Mouse (Mus musculus): ENCODE data around the gene Polr3a.

Polr3a gene

DNA sequence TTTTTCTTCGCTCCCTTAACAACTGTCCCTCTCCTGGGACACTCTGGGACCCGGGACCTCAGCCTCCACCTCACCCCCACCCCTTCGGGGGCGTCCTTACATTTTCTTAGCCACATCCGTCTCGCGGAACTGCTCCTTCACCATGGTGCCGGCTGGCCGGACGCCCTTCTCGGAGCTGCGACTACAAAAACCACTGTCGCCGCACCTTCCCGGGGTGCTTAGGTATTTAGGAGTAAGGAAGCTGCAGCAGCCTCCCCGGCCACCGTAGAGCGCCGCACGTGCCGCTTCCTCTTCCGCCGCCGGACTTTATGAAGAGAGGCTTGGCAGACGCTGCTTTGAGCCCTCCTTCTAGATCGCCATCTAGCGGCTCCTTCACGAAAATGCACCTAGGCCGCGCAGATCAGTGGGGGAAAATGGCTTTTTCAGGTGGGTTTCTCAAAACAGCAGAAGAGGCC lies at the start of gene Polr3a, which contains the start of gene Rps24:
Gene Polr3a (minus strand): TSS at position 286 of the 455 bp plus-strand sequence.
Gene Rps24 (plus strand): TSS at position 353 of the 455 bp plus-strand sequence.
- in situ Hi-C loops (cut with MboI; ENCODE audit: low sequenced_read_pairs), result no loop called here

DNA sequence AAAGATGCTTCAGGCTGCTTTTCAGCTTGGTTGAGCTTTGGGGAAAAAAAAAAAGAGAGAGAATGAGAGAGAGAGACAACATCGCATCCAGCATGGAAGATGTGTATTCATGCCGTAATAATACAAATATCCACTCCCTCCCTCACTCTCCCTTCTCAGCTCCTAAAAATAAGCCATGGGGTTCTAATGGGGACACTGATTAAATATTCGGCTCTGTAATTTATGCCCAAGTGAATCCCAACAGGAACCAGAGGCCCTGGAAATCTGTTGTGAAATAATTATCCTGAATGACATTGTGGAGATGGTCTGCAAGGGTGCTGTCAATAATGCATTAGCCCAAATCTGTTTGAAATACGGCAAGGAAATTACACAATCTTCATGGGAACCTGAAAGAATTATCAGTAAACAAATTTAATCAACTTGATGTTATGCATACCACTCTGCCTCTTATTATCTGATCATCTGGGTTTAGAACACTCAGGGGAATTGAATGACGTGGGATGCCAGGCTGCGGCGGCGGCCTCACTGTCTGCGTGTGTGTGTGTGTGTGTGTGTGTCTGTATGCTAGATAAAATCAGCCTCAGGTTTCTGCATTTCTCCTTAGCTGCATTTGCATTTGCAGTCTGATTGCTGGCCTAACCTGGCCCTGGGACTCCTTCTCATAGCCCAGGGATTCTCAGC lies 48.1 kb upstream of the Polr3a start:
- in situ Hi-C loops (cut with MboI; ENCODE audit: low sequenced_read_pairs), result no loop called here

DNA sequence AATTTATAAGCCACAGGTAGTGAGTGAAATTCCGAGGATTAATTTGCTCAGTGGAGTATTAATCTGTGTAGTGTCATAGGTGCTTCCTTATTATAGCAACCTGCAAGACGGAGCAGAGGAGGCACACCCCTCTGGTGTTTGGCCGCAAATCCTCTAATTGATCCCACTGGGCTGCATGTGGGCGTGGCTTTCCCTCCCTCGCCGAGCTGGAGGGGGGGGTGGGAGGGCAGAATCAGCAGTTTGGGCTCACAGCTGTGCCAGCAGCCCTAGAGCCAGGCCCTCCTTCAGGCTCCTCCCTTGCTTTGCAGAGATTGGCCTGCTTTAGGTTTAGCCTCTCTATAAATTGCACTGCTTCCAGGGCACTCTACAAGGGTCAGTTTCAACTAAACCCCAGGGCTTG lies 43.4 kb upstream of the Polr3a start:
- in situ Hi-C loops (cut with MboI; ENCODE audit: low sequenced_read_pairs), result no loop called here

DNA sequence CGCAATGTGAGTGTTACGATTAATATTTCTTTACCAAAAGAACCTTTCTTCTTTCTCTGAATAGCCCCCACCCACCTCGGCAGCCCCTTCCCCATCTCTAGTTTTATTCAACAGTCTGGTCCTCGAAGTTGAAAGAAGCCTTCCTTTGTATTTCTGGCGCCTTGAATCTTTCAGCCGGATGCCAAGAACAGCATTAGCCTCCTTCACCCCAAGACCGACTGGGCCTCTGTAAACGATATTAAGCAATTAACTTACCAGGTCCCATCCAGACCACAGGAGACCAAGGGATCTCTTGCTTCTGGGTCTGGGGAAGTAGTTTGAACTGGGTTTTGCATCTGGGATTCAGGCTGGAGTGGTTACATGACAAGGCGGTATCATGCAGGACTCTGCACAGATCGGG lies 39.6 kb upstream of the Polr3a start:
- in situ Hi-C loops (cut with MboI; ENCODE audit: low sequenced_read_pairs), result no loop called here

DNA sequence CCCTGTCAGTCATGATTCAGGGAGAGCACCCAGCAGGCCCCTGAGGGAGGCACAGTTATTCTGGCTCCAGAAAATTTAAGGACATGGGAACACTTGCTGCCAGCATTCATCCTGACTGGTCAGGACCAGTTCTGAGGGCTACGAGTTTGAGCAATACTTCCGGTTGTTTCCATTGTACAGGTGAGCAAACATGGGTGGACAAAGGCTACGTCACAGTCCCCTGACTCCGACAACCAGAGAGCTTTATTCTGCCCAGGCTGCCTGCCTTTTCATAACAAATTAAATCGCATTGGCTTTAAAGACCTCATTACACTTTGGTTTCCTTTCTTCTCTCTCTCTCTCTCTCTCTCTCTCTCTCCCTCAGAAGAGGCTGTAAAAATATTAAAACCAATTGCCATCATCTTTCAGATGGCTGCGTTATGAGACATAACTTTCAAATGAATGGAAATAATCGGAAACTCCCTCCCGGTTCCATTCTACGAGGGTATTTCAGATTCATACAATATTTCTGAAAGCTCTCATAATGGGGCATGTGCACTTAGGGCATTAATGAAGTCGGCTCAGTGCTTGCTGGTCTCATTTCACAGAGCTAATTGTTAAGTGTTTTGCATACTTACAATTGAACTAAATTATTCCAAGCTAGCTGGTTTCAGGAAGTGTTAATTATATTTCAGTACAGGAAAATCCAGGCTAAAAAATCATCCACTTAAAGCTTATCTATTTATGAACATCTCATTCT lies 39.0 kb upstream of the Polr3a start:
- in situ Hi-C loops (cut with MboI; ENCODE audit: low sequenced_read_pairs), result no loop called here

DNA sequence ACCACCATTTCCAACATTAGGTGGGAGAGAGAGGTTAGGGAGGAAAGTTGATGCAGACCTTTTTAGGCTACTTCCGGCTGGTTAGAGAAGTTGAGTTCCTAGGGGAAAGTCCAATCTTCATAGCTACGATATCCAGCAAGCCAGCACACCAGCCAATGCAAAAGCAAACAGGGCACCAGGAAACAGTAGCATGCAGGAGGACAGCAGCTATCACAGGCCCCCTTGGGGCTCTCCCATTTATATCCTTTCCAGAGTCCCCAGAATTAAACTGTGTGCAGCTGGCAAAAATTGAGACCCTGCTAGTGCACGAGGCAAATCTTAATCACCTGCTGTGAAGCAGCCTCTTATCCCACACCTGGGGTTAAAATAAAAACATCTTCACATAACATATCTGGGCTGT lies 38.3 kb upstream of the Polr3a start:
- in situ Hi-C loops (cut with MboI; ENCODE audit: low sequenced_read_pairs), result no loop called here

DNA sequence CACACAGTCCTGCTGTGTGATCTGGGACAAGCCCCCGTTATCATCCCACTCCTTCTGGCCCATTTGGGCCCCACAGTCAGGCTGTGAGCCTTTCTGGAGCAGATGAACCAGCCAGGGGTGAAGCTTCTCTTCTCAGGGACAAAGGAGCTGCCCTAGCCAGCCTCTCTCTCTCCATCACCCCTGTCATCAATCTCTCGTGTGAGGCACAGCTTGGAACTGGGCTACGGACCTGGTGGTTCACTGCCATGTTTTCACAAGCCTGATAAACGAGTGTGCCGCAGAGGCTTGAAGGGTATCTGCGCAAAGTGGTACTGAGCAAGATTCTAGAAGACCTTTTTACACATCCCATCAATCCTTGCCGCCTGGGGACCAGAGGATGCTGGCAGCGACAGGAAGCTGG lies 34.7 kb upstream of the Polr3a start:
- in situ Hi-C loops (cut with MboI; ENCODE audit: low sequenced_read_pairs), result no loop called here

DNA sequence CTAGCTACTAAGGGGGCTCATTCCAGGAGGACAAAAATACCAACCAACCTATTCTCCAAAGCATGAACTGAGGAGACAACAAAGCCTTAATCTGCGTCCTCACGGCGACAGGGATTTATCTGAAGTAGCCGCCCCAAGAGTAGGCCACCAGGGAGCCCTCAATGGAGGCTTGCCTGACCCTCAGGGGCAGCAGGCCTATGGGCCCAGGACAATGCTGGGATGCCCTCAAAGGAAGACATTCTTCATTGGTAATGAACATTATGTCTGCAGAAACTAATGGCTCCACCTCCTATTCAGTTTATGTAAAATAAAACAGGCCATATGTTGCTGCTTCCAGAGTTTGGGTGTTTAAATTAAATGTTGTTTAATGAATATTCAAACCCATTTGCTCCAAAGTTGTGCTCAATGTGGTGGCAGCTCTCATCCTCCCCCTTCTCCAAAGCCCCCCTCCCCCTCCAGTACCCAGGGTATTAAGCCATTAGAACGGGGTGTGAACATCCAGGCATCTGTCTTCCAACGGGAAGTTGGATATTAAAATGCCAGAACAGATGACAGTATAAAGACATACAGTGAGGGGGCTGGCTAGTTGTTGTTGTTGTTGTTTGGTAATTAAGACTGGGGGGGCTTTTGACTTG lies 25.8 kb upstream of the Polr3a start:
- in situ Hi-C loops (cut with MboI; ENCODE audit: low sequenced_read_pairs), result no loop called here

DNA sequence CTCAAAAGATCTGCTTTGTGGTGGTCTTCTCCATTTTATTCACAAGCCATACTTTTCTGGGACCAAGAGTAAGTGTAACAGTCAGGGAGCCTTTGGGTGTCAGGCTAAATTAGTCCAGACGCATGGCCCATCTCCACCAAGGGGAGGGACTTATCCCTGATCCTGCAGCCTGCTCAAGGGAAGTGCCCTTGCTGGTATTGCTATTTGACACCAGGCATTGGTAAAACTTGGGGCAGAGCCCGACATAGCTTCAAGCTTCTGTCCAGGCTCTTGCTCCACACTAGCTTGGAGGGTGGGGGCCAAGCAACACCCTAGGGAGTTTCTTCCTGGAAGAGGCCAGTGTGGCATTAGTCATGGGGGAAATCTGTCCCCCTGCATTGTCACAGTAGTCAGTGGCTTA lies 23.8 kb upstream of the Polr3a start:
- in situ Hi-C loops (cut with MboI; ENCODE audit: low sequenced_read_pairs), result no loop called here

DNA sequence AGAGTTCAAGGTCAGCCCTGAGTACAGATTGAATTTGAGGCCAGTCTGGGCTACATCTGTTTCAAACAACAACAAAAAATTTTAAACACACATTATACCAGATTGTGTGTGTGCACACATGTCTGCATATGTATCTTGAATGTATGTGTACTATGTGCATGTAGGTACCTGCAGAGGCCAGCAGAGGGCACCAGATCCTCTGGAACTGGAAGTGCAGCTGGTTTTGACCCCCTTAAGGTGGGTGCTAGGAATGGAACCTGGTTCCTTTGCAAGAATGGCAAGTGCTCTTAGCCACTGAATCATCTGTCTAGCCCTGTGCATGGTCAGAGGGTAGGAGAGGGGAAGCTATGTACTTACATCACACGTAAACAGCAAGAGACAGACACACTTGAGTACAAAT lies 23.4 kb upstream of the Polr3a start:
- in situ Hi-C loops (cut with MboI; ENCODE audit: low sequenced_read_pairs), result no loop called here

DNA sequence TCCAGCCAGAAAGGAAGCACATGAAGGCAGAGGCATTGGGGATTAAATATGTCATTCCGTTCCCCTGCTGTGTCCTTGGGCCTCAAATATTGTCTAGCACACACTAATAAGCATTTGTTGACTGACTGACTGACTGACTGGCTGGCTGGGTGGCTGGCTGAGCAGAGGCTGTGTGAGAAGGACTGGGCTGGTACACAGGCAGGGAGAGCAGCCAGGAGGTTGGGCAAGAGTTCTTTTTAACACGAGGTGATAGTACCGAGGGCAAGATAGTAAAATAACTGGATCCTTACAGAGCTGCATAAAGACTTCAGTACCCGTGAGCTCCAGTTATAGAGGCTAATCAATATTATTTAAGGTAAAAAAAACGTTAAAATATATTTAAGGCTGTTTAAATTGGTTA lies 22.7 kb upstream of the Polr3a start:
- in situ Hi-C loops (cut with MboI; ENCODE audit: low sequenced_read_pairs), result no loop called here

DNA sequence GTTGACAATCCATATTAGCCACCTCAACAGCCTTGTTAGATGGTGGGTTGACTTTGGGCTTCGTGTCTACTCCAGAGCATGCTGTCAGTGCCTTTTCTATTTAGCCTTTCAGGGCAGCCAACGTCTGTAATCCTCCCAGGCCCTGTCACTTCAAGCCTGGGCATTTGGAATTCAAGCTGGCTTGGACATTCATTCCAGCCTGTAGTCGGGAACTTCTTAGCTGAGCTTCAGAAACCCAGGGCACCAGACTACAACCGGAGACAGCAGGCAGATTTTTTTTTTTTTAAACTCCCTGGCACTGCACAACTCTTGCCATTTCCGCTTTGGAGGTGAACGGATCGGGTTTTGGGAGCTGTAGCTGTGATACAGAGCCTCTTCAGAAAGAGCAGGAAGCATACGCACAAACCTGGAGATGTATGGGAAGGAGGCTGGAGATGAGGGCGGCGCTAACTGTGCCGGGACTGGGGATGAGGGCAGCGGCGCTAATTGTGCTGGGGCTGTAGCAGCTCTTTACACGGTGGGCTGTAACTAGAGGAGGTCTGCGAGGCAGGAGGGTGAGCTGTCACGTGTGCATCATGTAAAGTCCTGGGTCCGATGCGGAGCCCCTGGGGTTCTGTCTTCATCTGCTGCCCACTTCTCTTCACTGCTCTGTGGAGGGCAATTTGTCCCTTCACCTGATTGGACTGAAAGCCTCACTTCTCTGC lies 21.4 kb upstream of the Polr3a start:
- in situ Hi-C loops (cut with MboI; ENCODE audit: low sequenced_read_pairs), result no loop called here

DNA sequence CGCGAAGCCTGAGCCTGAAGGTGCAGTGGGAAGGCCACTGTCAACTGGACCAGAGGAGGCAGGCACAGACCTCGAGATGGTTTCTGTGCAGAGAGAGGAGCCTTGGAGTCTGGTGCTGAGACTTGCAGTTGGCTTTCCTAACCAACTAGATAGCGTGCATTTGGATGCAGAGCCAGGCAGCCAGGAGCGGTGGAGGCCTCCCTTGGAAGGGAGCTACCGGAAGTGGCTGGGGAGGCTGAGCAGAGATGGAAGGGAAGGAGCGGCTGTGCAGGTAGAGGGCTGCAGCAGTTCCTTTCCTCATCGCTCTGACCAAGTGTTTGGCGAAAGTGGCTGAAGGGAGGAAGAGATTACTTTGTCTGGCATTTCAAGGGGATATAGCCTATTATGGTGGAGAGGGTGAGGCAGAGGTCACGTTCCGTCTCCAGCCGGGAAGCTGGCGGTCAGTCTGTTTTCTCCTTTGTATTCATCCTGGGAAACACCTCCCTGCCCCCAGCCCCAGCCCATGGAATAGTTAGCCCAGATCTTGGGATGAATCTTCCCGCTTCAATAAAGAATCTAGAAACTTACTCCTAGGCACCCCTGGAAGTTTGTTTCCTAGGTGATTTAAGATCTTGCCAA lies 20.7 kb upstream of the Polr3a start:
- in situ Hi-C loops (cut with MboI; ENCODE audit: low sequenced_read_pairs), result no loop called here

DNA sequence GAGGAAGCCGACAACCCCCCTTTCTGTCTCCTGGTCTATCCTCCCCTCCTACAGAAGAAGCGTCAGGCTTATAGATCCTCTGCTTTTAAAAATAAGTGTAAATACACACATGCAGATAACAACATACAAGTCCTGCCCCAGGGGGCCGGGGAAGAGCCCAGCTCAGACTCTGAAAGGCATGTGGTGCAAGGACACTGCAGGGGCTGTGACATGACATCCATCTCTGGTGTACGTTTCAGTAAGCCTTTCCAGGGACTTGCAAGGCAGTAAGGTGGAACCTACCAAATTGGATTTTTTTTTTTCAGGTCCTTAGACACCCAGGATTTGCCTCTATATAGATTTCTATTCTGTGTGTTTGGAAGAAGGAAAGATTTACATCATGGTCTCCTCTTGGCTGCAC lies 14.4 kb upstream of the Polr3a start:
- in situ Hi-C loops (cut with MboI; ENCODE audit: low sequenced_read_pairs), result no loop called here

DNA sequence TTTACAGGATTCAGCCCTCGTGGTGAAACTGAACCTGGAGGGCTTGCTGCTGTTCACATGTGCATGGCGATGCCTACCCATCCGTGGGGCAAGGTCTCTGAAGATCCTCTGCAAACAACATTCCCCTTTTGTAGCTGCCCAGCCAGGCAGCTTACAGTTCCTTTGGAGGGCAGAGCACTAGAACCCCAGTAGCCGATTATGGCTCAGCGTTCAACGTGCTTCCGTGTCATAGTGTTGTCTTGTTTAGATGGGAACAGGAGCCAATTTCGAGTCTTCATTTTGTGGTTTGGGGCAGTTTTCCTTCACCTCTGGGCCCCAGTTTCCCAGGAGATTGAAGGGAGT lies 14.0 kb upstream of the Polr3a start:
- in situ Hi-C loops (cut with MboI; ENCODE audit: low sequenced_read_pairs), result no loop called here

DNA sequence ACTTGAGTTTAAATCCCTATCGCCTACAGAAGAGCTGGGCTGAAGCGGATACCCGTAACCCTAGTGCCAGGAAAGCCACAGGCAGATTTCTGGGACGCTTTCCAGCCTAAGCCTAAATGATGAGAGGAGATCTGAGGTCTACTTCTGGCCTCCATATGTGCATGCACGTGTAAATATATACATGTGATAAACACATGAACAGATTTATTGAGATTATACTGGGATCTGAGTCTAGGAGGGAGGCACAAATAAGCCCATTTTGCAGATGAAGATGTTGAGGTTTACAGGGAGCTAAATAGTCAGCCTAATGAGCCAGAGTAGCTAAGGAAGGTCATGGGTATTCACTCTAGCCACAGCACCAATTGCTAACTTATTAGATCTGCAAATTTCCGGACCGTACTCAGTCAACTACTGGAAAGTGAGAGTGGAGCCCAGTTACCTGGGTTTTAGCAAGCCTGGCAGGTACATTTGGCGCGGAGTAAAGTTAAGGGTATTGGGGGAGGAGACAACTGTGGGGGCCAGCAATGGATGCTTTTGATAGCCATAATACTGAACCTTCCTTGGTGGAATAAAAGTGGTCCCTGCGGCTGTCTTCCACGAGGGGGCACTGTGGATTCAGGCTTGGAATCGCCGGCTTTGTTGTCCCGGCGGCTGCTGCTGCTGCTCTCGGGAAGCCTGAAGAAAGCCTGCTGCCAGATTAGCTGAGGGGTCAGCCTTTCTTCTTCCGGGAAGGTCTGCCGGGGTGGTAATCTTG lies 13.4 kb upstream of the Polr3a start:
- in situ Hi-C loops (cut with MboI; ENCODE audit: low sequenced_read_pairs), result no loop called here

DNA sequence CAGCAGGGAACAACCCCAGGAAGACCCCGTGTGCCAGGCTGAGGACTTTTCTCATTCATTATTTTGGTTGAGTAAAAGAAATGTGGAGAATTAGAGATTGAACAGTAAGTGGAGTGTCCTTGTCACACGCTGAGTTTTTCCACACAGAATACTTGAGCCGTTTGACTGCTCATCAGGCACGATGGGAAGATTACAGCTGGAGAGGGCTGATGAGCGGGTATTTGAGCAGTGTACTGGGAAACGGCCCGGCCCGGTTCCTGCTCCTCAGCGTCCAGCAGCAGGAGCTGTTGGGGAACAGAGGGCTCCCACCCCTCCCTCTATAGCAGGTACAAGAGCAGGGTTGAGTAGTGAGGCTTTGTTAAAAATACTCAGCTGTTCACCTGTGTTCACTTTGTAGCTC lies 12.6 kb upstream of the Polr3a start:
- in situ Hi-C loops (cut with MboI; ENCODE audit: low sequenced_read_pairs), result no loop called here

DNA sequence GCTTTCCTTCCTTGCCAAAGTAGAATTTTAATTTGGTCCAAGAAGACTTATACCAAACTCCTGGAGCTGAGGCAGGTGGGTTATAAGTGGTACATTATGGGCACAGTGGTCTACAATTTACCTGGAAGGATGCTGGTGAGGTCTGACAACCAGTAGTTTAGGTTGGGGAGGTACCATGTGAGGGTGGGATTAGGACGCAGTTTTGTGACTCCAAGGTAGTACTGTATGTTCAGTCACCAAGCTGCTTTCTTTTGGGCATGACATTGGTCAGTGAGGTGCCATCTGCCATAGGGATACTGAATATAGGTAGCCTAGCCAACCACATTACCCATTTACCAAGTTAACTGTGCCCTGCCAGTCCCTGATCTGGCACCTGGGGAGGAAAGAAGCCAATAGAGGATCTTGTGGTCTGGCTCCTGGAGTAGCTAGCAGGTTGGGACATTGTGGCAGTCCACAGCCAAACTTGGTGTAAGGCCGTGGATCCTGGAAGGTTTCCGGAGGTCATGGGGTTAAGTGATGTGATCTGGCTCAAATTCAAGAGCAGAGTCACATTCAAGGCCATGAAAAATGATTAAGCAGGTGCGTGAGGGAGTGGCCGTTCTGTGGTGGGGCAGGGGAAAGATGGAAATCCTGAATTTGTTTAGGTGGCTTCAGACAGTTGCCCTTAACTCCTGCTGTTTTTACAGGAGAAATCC lies 11.8 kb upstream of the Polr3a start:
- in situ Hi-C loops (cut with MboI; ENCODE audit: low sequenced_read_pairs), result no loop called here

DNA sequence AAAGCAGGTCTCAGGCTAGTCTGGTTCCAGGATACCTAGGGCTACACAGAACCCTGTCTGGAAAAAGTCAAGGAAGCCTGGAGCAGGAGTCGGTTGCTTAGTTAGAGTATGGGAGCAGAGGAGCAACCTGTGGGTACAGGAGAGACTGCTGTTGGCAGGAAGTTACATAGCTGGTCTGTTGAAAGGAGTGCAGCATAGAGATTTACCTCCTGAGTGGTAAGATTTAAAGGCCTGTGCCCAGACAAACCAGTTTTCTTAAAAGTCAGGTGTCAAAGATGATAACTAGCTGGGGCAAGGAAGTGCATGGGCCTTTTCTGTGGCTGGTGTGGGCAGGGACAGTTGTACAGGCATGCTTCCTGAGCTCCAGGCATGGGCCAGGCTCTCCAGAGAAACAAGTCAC lies 10.6 kb upstream of the Polr3a start:
- in situ Hi-C loops (cut with MboI; ENCODE audit: low sequenced_read_pairs), result no loop called here

DNA sequence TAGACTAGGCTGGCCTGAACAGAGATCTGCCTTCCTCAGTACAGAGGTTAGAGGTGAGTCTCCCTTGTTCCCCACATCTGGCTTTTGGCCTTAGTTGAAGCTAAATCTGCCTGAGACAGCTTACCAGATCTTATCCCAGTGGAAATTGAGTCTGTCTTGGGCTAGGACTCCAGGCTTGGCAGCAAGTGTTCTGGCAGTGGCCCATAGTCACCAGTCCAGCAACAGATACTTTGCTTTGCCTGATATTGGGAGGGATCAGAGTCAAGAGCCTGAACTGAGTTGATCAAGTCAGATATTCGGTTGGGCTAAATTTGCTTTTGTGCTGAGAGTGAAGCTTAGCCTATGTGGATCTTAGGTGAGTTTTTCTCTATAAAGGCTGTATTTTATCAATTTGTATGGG lies 9.6 kb upstream of the Polr3a start:
- in situ Hi-C loops (cut with MboI; ENCODE audit: low sequenced_read_pairs), result no loop called here

Measured in CH12F3 (cell line).